Mouse (Mus musculus): ENCODE data around the gene Plagl1. TPM values are rescaled to one million over a fixed set of nuclear protein-coding genes. Genes with fewer than 3 reads are reported as not detected.
A peak's percentile ranks its signal among the peaks of the same experiment; 100 is the strongest.
"Not testable (repeated sequence)": the region's sequence is repeated elsewhere in the genome, so short reads cannot be mapped to it uniquely, and the experiment has no call there.

The Plagl1 gene
- polyA plus RNA-seq (2014; fragmentation: Nextera tagmentation; extraction: Ambion mirVana), result 32.8 and 55.8 TPM in 2 replicates

DNA sequence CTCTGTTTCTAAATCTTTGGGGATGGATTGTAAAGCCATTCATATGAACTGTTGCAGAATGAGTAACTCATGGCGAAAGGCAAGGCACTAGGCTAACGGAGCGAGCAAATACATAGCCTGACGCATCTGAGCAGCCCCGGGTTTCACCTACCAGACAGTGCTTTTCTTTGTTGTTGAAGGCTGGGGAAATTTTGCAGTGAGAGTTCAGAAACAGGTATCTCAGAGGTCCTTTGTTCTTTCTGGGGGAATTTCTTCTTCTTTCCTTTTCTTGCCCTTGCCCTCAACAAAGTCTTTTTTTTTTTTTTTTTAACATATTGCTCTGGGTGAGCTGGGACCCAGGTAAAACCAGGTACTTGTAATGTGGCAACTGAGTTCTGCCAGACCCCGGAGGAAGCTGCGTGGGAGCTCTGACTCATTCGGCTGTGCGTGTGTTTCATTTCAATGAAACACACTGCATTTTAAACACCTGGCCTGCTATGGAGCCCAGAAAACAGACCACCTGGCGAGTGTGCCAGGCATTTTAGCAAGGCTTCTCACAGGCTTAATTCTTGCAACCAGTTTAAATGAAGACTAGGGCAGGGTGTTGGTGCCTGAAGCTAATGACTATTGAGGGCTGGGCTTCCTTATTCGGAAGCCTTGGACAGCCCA, at the start of gene Plagl1:
TSS of gene Plagl1 (plus strand) at position 484 of the 648 bp plus-strand sequence.
- Histone ChIP-seq H3K9ac (replicated peaks; ENCODE audit: low read length) (peak within 1 kb of the TSS; percentile 57; the same call in 1 of the 2 replicates), H3K27ac (replicated peaks; ENCODE audit: low read depth, low read length) (no peak within 1 kb of the TSS), H3K9me3 (ENCODE audit: control insufficient read depth, low read length) (no peaks in the 10 kb centered on the region), H3K27me3 (ENCODE audit: control insufficient read depth, insufficient read depth, low read length) (peaks cover 18% of the 10 kb centered on the region), H3K4me3 (replicated peaks; ENCODE audit: low read depth, low read length) (peak within 1 kb of the TSS; percentile 42), H3K4me2 (ENCODE audit: low read length) (peak within 1 kb of the TSS; percentile 85), H3K4me1 (ENCODE audit: control insufficient read depth, insufficient read depth, low read length) (peaks cover 7% of the 10 kb centered on the region), H3K36me3 (ENCODE audit: control insufficient read depth, insufficient read depth, low read length) (no peaks in the 10 kb centered on the region)
- ATAC-seq (ENCODE audit: low FRiP score, low TSS enrichment) (no peak), DNase-seq (peak; percentile 14)
- 60% methylated on average over 11 of the region's 11 CpGs for WGBS

DNA sequence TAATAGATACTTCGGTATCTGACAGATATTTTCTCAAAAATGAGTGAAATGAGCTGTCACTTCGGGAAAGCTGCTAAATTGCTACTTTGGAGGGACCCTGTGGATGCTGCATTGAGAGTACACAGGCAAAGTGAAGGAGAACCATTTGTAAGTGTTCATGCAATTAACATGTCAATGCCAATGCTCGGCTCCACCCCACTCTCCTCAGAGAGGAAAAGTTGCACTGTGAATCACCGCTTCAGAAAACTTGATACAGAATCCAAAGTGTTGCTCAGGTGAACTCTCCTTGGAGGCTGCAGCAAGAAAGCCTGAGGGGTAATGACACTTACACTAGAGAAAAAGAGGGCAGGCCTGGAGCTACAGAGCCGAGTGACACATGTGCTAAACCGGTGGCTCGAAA, 46.3 kb upstream of the Plagl1 start:
- Histone ChIP-seq H3K9me3 (ENCODE audit: control insufficient read depth, low read length) (no peaks in the 10 kb centered on the region), H3K36me3 (ENCODE audit: control insufficient read depth, insufficient read depth, low read length) (no peaks in the 10 kb centered on the region), H3K27ac (replicated peaks; ENCODE audit: low read depth, low read length) (no peak overlapping the region), H3K4me1 (ENCODE audit: control insufficient read depth, insufficient read depth, low read length) (peaks cover 9% of the 10 kb centered on the region), H3K4me3 (replicated peaks; ENCODE audit: low read depth, low read length) (no peak overlapping the region), H3K4me2 (ENCODE audit: low read length) (no peak overlapping the region), H3K27me3 (ENCODE audit: control insufficient read depth, insufficient read depth, low read length) (no peaks in the 10 kb centered on the region), H3K9ac (replicated peaks; ENCODE audit: low read length) (no peak overlapping the region)
- WGBS, result 71% methylated on average over 7 of the region's 7 CpGs
- DNase-seq (no peak), ATAC-seq (ENCODE audit: low FRiP score, low TSS enrichment) (no peak)

DNA sequence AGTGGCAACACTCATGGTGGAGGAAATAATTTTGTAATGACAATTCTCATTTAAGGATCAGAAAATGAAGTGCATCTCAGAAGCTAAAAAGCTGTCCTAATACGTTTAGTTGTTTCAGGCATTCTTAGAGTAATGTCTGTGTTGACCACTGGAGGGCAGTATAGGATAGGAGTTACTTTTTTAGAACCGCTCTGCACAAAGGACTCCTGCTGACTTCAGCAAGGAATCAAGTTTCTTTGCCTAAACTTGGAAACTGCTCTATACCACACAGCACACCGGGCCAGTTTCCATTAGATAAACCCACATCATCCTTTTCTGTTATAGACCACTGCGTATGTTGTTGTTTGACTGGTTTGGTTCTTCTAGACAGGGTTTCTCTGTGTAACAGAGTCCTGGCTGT, 43.7 kb upstream of the Plagl1 start:
- 30% methylated on average over 4 of the region's 4 CpGs for WGBS
- H3K4me2 ChIP-seq (ENCODE audit: low read length), result no peak overlapping the region
- no peak for ATAC-seq (ENCODE audit: low FRiP score, low TSS enrichment)
- peak; percentile 90 for DNase-seq
- H3K9ac ChIP-seq (replicated peaks; ENCODE audit: low read length), result no peak overlapping the region
- no peak overlapping the region for H3K27ac ChIP-seq (replicated peaks; ENCODE audit: low read depth, low read length)
- H3K4me3 ChIP-seq (replicated peaks; ENCODE audit: low read depth, low read length), result no peak overlapping the region
- H3K9me3 ChIP-seq (ENCODE audit: control insufficient read depth, low read length), result no peaks in the 10 kb centered on the region
- no peaks in the 10 kb centered on the region for H3K4me1 ChIP-seq (ENCODE audit: control insufficient read depth, insufficient read depth, low read length)
- no peaks in the 10 kb centered on the region for H3K27me3 ChIP-seq (ENCODE audit: control insufficient read depth, insufficient read depth, low read length)
- no peaks in the 10 kb centered on the region for H3K36me3 ChIP-seq (ENCODE audit: control insufficient read depth, insufficient read depth, low read length)

DNA sequence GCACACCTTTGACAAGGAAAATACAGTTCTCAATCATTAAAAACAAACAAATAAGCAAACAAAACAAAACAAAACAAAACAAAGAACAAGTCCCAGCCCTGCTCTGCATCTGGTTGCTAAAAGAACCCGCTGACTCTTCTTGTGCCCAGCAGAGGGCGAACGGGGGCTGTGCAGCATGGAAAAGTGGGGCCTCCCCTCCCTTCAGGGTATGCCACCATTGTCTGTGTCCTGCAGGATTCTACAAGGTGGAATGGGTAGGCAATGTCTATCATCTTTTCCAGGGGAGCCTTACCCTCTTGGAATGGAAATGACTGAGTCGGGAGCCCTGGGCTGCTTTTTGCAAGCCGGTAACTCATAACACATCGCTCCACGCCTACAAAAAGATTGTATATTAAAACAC, 41.8 kb upstream of the Plagl1 start:
- 64% methylated on average over 7 of the region's 7 CpGs for WGBS

DNA sequence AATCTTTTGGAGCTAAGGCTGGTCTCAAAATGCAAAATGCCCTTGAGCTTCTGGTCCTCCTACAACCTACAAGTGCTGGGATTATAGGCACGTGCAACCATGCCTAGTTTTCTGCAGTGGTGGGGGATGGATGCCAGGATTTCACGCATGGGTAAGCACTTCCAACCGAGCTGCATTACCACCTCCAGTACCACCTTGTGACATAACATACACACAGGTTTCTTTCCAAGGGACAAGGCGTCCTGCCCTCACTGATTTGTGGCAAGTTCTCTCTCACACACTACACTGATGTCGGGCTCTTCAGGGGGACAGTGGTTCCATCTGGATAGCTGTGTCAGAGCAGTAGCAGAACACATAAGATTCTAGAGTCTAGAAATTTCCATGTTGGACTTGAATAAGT, 41.3 kb upstream of the Plagl1 start:
- ATAC-seq (ENCODE audit: low FRiP score, low TSS enrichment) (no peak), DNase-seq (no peak)
- Histone ChIP-seq H3K4me1 (ENCODE audit: control insufficient read depth, insufficient read depth, low read length) (no peaks in the 10 kb centered on the region), H3K9ac (replicated peaks; ENCODE audit: low read length) (no peak overlapping the region), H3K4me3 (replicated peaks; ENCODE audit: low read depth, low read length) (no peak overlapping the region), H3K9me3 (ENCODE audit: control insufficient read depth, low read length) (no peaks in the 10 kb centered on the region), H3K27ac (replicated peaks; ENCODE audit: low read depth, low read length) (no peak overlapping the region), H3K27me3 (ENCODE audit: control insufficient read depth, insufficient read depth, low read length) (no peaks in the 10 kb centered on the region), H3K36me3 (ENCODE audit: control insufficient read depth, insufficient read depth, low read length) (no peaks in the 10 kb centered on the region), H3K4me2 (ENCODE audit: low read length) (no peak overlapping the region)
- 71% methylated on average over 5 of the region's 5 CpGs for WGBS

More for the DNA sequence above, 41.8 kb upstream of the Plagl1 start:
- Histone ChIP-seq H3K4me3 (replicated peaks; ENCODE audit: low read depth, low read length) (no peak overlapping the region), H3K4me2 (ENCODE audit: low read length) (no peak overlapping the region), H3K9me3 (ENCODE audit: control insufficient read depth, low read length) (no peaks in the 10 kb centered on the region), H3K27ac (replicated peaks; ENCODE audit: low read depth, low read length) (no peak overlapping the region), H3K4me1 (ENCODE audit: control insufficient read depth, insufficient read depth, low read length) (no peaks in the 10 kb centered on the region), H3K36me3 (ENCODE audit: control insufficient read depth, insufficient read depth, low read length) (no peaks in the 10 kb centered on the region), H3K9ac (replicated peaks; ENCODE audit: low read length) (no peak overlapping the region), H3K27me3 (ENCODE audit: control insufficient read depth, insufficient read depth, low read length) (no peaks in the 10 kb centered on the region)
- ATAC-seq (ENCODE audit: low FRiP score, low TSS enrichment), result peak; percentile 28; the same call in 1 of the 2 replicates
- DNase-seq, result peak; percentile 64

GRCm38 (mm10) chr10:13022103-13022502, 38.2 kb upstream of the Plagl1 start:
- Histone ChIP-seq H3K36me3 (ENCODE audit: control insufficient read depth, insufficient read depth, low read length) (no peaks in the 10 kb centered on the region), H3K4me2 (ENCODE audit: low read length) (no peak overlapping the region), H3K9me3 (ENCODE audit: control insufficient read depth, low read length) (no peaks in the 10 kb centered on the region), H3K4me3 (replicated peaks; ENCODE audit: low read depth, low read length) (no peak overlapping the region), H3K4me1 (ENCODE audit: control insufficient read depth, insufficient read depth, low read length) (no peaks in the 10 kb centered on the region), H3K27ac (replicated peaks; ENCODE audit: low read depth, low read length) (no peak overlapping the region), H3K27me3 (ENCODE audit: control insufficient read depth, insufficient read depth, low read length) (no peaks in the 10 kb centered on the region), H3K9ac (replicated peaks; ENCODE audit: low read length) (no peak overlapping the region)
- WGBS, result 90% methylated on average over 4 of the region's 4 CpGs
- DNase-seq (no peak), ATAC-seq (ENCODE audit: low FRiP score, low TSS enrichment) (no peak)

GRCm38 (mm10) chr10:13023985-13024384, 36.3 kb upstream of the Plagl1 start:
- not testable (repeated sequence) for H3K9ac ChIP-seq (replicated peaks; ENCODE audit: low read length); H3K9me3 ChIP-seq (ENCODE audit: control insufficient read depth, low read length); H3K4me2 ChIP-seq (ENCODE audit: low read length); H3K4me1 ChIP-seq (ENCODE audit: control insufficient read depth, insufficient read depth, low read length); H3K4me3 ChIP-seq (replicated peaks; ENCODE audit: low read depth, low read length); H3K36me3 ChIP-seq (ENCODE audit: control insufficient read depth, insufficient read depth, low read length); DNase-seq; H3K27me3 ChIP-seq (ENCODE audit: control insufficient read depth, insufficient read depth, low read length); ATAC-seq (ENCODE audit: low FRiP score, low TSS enrichment); H3K27ac ChIP-seq (replicated peaks; ENCODE audit: low read depth, low read length)
- WGBS, result 75% methylated on average over 3 of the region's 3 CpGs

DNA sequence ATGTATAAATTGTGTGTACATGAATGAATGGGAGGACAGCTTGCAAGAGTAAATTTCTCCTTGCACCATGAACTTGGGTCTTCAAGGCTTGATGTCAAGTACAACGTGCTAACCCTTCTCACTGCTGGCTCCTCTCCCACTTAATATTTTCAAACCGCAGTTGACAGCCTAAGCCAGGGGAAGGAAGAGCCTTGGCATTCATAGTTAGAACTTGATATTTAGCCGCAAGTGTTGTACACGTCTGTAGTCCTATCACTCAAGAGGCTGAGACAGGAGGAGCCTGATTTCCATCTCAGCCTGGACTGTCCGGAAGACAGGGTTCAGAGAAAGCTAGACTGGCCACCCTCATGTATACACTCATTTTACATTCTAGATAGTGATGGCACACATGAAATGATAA, 32.6 kb upstream of the Plagl1 start:
- Histone ChIP-seq H3K9me3 (ENCODE audit: control insufficient read depth, low read length) (no peaks in the 10 kb centered on the region), H3K36me3 (ENCODE audit: control insufficient read depth, insufficient read depth, low read length) (no peaks in the 10 kb centered on the region), H3K4me2 (ENCODE audit: low read length) (no peak overlapping the region), H3K4me1 (ENCODE audit: control insufficient read depth, insufficient read depth, low read length) (no peaks in the 10 kb centered on the region), H3K9ac (replicated peaks; ENCODE audit: low read length) (no peak overlapping the region), H3K27me3 (ENCODE audit: control insufficient read depth, insufficient read depth, low read length) (no peaks in the 10 kb centered on the region), H3K4me3 (replicated peaks; ENCODE audit: low read depth, low read length) (no peak overlapping the region), H3K27ac (replicated peaks; ENCODE audit: low read depth, low read length) (no peak overlapping the region)
- no peak for ATAC-seq (ENCODE audit: low FRiP score, low TSS enrichment)
- 93% methylated on average over 5 of the region's 5 CpGs for WGBS
- no peak for DNase-seq

- no peak overlapping the region for H3K9ac ChIP-seq (replicated peaks; ENCODE audit: low read length)
- no peaks in the 10 kb centered on the region for H3K27me3 ChIP-seq (ENCODE audit: control insufficient read depth, insufficient read depth, low read length)
- H3K4me3 ChIP-seq (replicated peaks; ENCODE audit: low read depth, low read length), result no peak overlapping the region
- DNase-seq, result no peak
- WGBS, result 97% methylated on average over 1 of the region's 1 CpGs
- H3K4me2 ChIP-seq (ENCODE audit: low read length), result no peak overlapping the region
- no peaks in the 10 kb centered on the region for H3K9me3 ChIP-seq (ENCODE audit: control insufficient read depth, low read length)
- H3K27ac ChIP-seq (replicated peaks; ENCODE audit: low read depth, low read length), result no peak overlapping the region
- no peak for ATAC-seq (ENCODE audit: low FRiP score, low TSS enrichment)
- H3K36me3 ChIP-seq (ENCODE audit: control insufficient read depth, insufficient read depth, low read length), result no peaks in the 10 kb centered on the region
- H3K4me1 ChIP-seq (ENCODE audit: control insufficient read depth, insufficient read depth, low read length), result no peaks in the 10 kb centered on the region
These were observed 32.1 kb upstream of the Plagl1 start for GRCm38 (mm10) chr10:13028215-13028614.

Data from midbrain, embryonic 14.5 days (tissue).